Mouse (Mus musculus) fibroblast of lung, adult 2 months (primary cell): ENCODE data around the gene Hint2.

Source experiments
- DNase-seq: peaks from one replicate; pipeline ENCODE4 v3.0.0-alpha.2; 2011; ENCODE audit warnings: low read depth

Hint2 gene

DNA sequence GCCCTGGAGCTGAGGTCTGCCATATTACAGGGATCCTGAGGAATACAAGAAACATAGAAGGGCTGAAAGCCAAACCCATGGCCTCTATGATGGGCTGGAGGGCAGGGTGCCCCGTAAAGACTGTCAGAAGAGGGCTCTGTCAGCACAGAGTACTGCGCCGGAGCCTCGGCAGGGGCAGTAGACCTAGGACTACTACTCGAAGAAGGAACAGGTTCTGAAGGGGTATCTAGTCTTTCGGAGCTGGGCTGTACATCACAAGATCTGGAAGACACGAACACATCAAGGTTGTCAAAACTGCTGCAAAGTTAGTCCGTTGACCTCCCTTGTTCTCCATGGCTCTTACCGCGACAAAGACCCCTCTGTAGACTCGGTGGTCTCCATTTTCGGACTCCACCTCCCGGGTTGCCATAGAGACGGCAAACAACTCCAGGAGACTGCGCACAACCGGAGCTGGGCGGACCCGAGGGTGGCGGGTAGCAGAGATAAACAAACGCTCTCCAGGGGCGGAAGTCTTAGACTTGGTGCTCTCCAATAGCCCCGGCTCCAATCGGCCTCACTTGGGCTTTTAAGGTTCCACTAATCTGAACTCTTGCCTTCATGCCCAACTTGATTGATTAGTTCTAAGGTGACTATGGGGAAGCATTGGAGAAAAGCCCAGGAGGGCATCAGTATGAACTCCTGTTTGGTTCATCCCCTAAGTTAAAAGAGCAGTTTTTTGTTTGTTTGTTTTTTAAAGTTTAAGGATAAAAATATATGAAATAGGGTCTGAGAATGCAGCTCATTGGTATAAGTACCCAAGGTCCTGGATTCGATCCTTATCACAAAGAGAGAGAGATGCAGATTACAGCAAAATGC, 2.9 kb downstream of the Hint2 start, which contains the start of gene Spag8:
Spag8 (minus strand) TSS at position 434 of the 855 bp plus-strand sequence.
- DNase-seq = no peak

DNA sequence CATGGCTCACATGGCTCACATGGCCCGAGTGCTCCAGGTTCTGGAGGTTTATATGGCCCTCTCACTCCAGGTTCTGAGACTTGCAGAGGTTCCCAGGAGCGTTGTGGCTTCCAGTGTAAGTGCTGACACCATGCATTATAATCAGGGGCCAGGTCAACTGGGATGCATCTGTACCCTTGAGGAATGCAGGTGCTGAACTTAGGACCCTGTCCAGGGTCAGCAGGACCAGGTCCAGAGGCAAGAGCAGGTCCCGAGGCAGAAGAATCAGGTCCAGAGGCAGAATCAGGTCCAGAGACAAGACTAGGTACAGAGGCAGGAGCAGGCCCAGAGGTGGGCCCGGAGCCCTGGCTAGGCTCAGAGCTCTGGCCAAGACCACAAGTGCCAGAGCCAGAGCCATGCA, 3.5 kb downstream of the Hint2 start:
- DNase-seq = no peak

GRCm38 (mm10) chr4:43649783-43650182, 6.5 kb downstream of the Hint2 start:
- no peak for DNase-seq

- no peak for DNase-seq
These were observed 15.8 kb downstream of the Hint2 start for GRCm38 (mm10) chr4:43640491-43640890.

DNA sequence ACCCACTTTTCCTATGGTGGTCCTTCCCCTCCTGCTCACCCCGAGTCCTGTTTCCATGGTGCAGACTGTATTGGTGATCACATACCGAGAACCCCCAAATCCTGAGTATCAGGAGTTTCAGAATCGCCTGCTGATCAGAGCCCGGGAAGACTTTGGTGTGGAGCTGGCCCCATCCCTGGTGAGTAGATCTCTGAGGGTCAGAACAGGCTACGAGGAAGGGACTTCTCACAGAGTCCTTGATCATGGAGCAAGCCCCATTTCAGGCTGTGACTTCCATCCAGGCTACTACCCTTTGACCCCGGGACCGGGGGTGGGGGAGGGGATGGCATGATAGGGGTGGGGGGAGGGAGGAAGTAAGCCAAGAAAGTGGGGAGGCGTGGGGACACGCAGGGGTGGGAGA, 16.2 kb downstream of the Hint2 start:
- DNase-seq = no peak

DNA sequence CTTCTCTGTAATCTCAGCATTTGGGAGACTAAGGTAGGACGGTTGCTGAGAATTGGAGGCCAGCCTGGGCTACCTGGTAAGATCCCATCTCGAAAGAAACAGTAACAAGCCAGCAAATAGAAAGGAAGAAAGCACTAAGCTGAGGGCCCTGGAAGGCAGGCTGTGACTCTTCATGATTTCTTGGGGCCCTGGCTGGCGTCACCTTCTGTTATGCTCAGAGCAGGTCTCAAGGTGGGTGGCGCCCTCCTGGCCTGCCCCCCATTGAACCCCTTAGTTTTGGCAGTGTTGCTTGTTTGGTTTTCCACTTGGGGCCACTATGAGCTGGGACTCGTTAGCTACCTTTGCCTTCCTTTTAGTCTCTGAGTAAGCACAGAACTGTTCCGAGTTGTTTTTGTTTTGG, 19.5 kb downstream of the Hint2 start:
- no peak for DNase-seq

DNA sequence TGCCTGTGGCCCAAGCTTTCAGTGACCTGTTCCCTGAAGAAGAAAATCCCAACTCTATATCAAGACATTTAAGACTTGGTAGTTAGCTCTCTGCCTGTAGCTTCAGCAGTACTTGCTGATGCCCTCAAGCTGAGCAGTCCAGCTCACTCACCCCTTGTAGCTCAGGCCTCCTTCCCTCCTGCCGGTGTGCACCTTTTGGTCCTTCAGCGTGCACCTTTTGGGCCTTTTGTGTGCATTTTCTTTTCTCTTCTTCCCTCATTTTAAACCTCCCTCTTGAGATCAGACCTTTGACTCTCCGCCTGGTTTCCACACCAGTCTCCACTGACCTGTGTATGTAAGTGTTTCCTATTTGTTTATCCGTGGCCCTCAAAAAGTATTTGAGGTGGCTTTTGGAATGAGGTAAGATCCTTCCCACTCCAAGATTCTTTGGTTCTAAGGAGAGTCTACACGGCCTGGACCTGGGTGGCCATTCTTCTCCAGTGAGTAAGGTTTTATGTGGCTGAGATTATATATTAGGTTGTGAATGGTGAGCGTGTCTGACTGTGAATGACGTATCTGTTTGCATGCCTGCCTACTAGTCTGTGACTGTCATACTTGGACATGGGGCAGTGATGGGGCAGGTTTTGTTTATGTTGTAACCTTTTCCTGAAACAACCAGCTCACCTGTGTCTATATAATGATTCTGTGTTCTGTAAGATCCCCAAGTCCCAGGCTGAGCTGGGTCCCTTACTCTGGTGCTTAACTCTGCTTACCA, 21.5 kb downstream of the Hint2 start:
- no peak for DNase-seq

DNA sequence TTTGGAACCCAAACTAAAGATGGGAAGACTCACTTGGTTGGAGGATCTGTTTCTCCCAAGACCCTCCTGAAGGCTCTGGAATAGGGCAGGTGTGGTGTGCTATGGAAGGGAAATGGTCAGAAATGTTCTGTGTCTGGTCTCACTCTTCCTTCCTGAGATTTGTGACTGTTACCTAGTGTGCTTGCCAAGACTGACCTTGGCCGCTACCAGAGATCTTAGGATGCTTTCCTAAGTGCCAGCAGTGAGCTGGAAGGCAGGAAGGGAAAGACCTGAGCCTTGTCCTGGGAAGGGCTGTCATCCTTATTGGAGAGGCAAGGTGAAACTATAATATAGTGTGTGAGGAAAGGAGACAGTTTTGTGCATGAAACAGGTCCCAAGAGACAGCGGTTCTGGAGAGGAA, 22.5 kb downstream of the Hint2 start:
- DNase-seq = no peak

DNA sequence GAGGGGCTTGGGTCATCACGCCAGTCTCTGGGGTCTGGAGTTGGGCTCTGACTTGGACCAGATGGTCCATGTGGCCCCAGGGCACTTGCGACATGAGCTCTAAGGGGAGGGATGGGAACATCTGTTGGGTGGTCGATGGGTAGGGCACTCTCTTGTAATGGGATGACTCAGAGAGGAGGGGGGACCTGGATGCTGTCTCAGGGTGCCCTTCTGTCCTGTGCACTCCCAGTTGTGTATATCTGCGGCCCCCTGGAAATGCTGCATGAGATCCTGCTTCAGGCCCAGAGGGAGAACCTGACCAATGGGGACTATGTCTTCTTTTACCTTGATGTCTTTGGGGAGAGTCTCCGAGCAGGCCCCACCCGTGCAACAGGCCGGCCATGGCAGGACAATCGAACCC, 23.0 kb downstream of the Hint2 start:
- no peak for DNase-seq

DNA sequence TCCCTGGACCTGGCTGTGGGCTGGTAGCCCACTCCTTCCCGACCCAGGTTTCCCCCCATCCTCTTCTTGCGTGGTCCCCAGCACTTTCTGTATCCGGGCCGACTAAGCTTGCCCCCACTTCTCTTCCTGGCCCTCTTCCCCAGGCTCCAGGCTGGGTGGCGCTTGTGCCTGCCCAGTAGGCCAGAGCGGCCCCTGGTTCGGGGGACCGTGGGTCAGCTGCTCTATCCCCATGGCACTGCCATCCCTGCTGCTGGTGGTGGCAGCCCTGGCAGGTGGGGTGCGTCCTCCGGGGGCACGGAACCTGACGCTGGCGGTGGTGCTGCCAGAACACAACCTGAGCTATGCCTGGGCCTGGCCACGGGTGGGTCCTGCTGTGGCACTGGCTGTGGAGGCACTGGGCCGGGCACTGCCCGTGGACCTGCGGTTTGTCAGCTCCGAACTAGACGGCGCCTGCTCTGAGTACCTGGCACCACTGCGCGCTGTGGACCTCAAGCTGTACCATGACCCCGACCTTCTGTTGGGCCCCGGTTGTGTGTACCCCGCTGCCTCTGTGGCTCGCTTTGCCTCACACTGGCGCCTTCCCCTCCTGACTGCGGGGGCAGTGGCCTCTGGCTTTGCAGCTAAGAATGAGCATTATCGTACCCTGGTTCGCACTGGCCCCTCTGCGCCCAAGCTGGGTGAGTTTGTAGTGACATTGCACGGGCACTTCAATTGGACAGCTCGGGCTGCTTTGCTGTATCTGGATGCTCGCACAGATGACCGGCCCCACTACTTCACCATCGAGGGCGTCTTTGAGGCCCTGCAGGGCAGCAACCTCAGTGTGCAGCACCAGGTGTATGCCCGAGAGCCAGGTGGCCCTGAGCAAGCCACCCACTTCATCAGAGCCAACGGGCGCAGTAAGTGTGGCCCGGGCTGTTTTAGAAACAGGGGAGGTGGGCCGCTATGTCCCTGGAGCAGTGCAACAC, 24.0 kb downstream of the Hint2 start:
- DNase-seq = no peak

DNA sequence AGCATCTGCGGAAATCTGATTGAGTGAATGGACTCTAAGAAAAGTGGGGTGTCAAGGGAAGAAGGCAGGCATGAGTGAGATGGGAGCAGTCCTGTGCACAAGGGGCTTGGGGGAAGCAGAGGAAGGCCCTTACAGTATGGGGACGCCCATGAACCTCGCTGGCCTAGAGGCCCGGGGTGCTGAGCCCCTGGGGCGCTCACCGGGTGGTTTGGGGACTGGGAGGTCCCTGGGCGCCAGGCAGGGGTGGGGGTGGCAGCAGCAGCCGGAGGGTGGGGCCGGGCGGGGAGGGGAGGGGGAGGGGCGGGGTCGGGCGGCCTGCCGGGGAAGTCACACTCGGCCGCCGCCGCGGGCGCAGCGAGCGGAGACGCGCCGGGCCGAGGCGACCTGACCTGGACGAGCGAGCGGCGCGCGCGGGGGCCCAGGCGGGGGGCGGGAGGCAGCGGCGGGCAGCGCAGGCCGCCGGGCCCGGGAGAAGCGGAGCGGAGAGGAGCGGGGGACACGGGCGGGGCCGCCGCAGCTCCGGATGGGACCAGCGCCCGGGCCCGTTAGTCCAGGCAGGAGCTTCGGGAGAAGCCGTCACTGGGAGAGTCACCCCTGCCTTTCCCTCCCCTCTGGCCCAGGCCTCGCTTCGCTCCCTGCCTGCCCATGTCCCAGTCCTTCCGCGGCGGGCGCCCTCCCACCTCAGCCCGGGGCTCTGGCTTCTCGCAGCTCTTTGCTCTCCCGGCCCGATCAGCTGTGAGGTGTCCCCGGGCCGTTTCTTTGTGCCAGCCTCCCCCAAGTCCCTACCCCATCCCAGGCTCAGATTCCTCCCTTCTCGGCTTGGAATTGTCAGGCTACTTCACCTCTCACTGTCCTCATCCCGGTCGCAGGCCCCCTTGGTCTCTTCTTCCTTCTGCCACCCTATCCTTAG, 25.0 kb downstream of the Hint2 start, which contains the start of gene Npr2:
Npr2 (plus strand) TSS at position 890 of the 910 bp plus-strand sequence.
- DNase-seq = no peak

DNA sequence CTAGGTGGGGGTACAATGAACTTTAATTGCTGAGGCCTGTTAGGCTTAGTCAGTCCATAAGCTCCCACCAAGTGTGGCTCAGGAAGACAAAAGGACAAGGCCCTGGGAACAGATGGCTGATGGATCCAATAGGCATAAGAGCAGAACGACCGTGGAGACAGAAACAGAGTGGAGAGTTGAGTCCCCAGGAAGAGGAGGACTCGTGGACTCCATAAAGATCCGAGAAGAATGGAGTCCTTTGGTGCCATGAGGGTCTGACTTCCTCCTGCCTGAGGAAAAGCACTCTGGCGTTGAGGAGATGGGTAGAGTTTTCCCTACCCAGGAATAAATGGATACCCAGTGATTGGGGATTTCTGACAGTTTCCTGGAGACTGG, 25.6 kb downstream of the Hint2 start:
- no peak for DNase-seq

DNA sequence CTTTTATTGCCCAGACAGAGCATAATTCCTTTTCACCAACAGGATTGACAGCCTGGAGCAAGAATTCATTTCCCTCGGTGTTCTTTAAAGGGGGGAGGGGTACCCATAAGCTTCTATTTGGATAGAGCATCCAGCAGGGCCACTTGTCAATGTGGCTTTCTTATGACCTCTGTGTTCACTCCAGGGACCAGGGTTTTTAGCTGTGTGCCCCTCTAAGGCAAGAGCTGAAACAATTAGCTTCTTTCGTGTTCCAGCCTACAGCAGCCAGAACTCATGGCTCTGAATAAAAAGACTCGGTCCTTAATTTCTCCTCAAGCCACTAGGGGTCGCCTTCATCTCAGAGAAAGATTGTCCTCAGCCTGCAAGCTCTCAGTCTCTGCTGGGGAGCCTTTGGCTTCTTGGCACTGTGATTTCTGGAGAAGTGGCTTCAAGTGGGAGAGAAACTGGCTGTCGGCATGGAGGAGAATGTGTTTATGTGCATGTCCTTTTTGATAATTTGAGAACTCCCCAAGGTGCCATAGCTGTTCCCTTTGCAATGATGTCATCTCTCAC, 26.2 kb downstream of the Hint2 start:
- DNase-seq = peak; percentile 54

DNA sequence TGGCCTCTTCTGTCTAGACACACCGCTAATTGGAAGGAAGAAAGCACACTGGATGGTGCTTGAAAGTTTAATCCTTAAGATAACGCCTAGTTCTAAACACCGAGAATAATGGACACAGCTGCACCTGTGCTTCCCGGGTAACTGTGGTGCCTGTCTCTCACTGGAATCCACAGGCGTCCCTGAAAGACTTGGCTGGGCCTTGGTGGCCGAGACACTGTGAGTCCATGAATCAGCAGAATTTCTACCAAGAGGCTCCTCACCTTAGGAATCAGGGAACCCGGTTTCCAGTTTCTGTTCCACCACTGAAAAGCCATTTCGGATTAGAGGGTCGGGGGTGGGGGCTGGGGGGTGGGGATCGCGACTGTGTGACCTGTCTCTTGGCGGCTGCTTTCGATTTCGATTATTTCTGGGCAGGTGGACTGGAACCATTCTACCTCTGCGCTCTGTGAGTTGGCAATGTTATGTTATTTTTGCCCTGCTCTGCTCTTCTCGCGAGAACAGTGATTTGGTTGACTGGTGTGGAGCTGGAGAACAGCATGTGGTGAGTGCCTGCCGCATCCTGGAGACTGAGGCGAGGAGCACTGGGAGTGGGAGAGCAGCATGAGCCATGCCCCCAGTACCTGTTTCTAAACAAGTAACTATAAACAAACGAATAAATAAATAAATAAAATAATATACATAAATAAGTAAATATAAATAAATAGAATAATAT, 27.0 kb downstream of the Hint2 start:
- no peak for DNase-seq

- DNase-seq = no peak
These were observed 36.0 kb downstream of the Hint2 start for GRCm38 (mm10) chr4:43620146-43620778.

- no peak for DNase-seq
These were observed 43.1 kb downstream of the Hint2 start for GRCm38 (mm10) chr4:43613060-43613730.

DNA sequence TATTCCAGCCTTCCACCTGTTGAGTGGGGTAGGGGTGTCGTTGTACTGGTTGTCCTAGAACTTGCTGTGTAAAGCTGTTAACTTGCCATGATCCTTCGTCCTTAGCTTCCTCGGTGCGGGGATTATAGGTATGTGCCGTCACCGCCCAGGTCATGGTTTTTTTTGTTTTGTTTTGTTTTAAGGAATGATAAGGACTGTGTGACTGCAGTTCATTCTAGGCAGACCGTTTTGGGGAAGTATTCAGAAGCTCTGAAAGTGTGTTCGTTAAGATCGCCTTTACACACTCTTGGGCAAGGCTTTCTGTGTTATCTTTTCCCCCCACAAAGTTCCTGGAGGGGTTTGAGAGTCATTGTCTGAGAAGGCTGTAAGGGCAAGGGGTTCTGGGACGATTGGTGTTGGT, 43.7 kb downstream of the Hint2 start:
- no peak for DNase-seq

GRCm38 (mm10) chr4:43604751-43605685, 51.2 kb downstream of the Hint2 start:
- no peak for DNase-seq
